Comparison of ENCODE assay signal across 12 mouse cellular contexts in the genomic region with DNA sequence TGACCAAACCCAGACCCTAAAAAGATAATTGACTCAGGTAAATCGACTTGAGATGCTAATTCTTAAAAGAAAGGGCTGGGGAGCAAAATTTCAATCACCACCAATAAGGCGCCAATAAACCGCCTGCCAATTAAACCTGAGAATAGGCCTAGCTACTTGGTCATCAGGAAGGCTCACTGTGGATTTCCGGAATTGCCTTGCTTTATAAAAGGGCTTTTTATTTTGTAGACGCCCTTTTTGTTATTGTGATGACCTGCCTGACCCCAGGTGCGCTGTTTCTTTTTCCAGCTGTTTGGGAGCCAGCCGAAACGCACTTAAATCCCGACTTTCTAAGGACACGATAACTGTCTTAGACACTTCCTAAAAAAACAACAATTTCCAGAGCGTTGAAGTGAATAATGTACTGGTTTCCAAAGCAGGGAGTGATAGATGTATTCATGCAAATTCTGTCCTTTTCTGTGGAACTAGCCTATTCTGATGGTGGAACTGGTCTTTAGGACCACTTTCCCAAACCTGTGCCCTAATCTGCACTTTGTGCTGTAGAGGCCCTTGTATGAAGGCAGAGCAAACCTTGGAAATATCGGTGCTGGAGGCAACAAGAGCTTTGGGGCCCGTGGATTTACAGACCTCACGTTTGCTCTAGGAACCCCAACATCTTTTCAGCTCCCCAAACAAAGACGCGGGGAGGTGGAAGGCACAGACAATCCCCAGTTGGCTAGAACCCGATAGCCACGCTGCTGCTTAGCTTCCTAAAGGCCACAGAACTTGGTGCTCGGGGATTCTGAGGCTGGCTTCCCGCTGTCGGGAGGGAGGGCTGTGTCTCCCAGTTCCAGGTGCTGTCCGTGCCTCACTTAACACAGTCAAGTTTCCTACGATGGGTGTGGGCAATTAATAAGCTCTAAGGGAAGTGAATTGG. TPM values are rescaled to one million over a fixed set of nuclear protein-coding genes. Genes with fewer than 3 reads are reported as not detected.
A peak's percentile ranks its signal among the peaks of the same experiment; 100 is the strongest.
DNase-seq lines count a peak whose midpoint lies in the region; ATAC-seq and TF ChIP-seq lines count a peak whose summit lies in the region.
"Had no signal": no experiment of that assay in that cellular context is flagged by ENCODE, and none has a peak within 500 bp of the region (broad histone marks: within the 10 kb centered on the region; RNA-seq: fewer than 3 reads in every experiment).

No protein-coding gene starts in this region.

- 0 out of 2 replicates have a peak overlapping the region, but pooled peaks have one; percentile 1 for H3K9ac ChIP-seq in forebrain, embryonic 16.5 days (replicated peaks; ENCODE audit: low read depth, low read length)
- peak overlapping the region; percentile 40 for H3K9ac ChIP-seq in midbrain, embryonic 12.5 days (replicated peaks)
- H3K9ac ChIP-seq in stomach, postnatal 0 days (ENCODE audit: low read length), result no peak overlapping the region

- TF ChIP-seq EP300 in stomach, postnatal 0 days (optimal IDR thresholded peaks at IDR 0.05), result no peak

- TF ChIP-seq CTCF in stomach, postnatal 0 days (IDR thresholded peaks at IDR 0.05; ENCODE audit: low read depth), result no peak

- peak overlapping the region; percentile 54 for H3K27ac ChIP-seq in forebrain, embryonic 16.5 days (ENCODE audit: low read length)
- H3K27ac ChIP-seq in midbrain, embryonic 12.5 days (replicated peaks), result peak overlapping the region; percentile 43; the same call in 1 of the 2 replicates
- no peak overlapping the region for H3K27ac ChIP-seq in stomach, postnatal 0 days (replicated peaks)

- H3K9me3 ChIP-seq in forebrain, embryonic 16.5 days (ENCODE audit: control insufficient read depth, low read length), result no peaks in the 10 kb centered on the region
- H3K9me3 ChIP-seq in midbrain, embryonic 12.5 days, result no peaks in the 10 kb centered on the region
- no peaks in the 10 kb centered on the region for H3K9me3 ChIP-seq in stomach, postnatal 0 days (ENCODE audit: control insufficient read depth, low read length)

- 24% methylated on average over 23 of the region's 23 CpGs for WGBS in forebrain, embryonic 16.5 days
- WGBS in midbrain, embryonic 12.5 days, result 8% methylated on average over 23 of the region's 23 CpGs
- WGBS in stomach, postnatal 0 days, result 8% methylated on average over 23 of the region's 23 CpGs

- DNase-seq in R1 (ENCODE audit: low read depth, low spot score), result peak; percentile 85
- peak; percentile 69 to 71 for DNase-seq in cerebellum, postnatal 10 days
- DNase-seq in gastrocnemius, postnatal 10 days, result no peak
- no peak for DNase-seq in stomach, postnatal 0 days (ENCODE audit: low spot score)
- no peak for DNase-seq in kidney, postnatal 36 days
- DNase-seq in adrenal gland, postnatal 36 days, result no peak
- DNase-seq: kidney, postnatal 25 days; lung, adult 18-20 months; thymus, adult 18-20 months had no signal

- H3K4me2 ChIP-seq in forebrain, embryonic 16.5 days (ENCODE audit: low read length), result peak overlapping the region; percentile 40
- peak overlapping the region; percentile 44 for H3K4me2 ChIP-seq in midbrain, embryonic 12.5 days (replicated peaks)
- no peak overlapping the region for H3K4me2 ChIP-seq in stomach, postnatal 0 days (replicated peaks; ENCODE audit: low read depth)

- no peaks in the 10 kb centered on the region for H3K36me3 ChIP-seq in forebrain, embryonic 16.5 days (ENCODE audit: control insufficient read depth, insufficient read depth)
- no peaks in the 10 kb centered on the region for H3K36me3 ChIP-seq in midbrain, embryonic 12.5 days
- no peaks in the 10 kb centered on the region for H3K36me3 ChIP-seq in stomach, postnatal 0 days (ENCODE audit: control insufficient read depth, insufficient read depth, low read length)

- H3K4me1 ChIP-seq in forebrain, embryonic 16.5 days (replicated peaks; ENCODE audit: control insufficient read depth, insufficient read depth, low read length), result peaks cover 24% of the 10 kb centered on the region
- H3K4me1 ChIP-seq in midbrain, embryonic 12.5 days, result peaks cover 35% of the 10 kb centered on the region
- H3K4me1 ChIP-seq in stomach, postnatal 0 days (replicated peaks; ENCODE audit: control insufficient read depth, insufficient read depth), result peaks cover 3% of the 10 kb centered on the region

- H3K4me3 ChIP-seq in forebrain, embryonic 16.5 days (replicated peaks; ENCODE audit: low read length), result no peak overlapping the region
- H3K4me3 ChIP-seq in midbrain, embryonic 12.5 days, result peak overlapping the region; percentile 19
- no peak overlapping the region for H3K4me3 ChIP-seq in stomach, postnatal 0 days (ENCODE audit: low read depth, low read length)

- no peak for ATAC-seq in forebrain, embryonic 16.5 days
- no peak for ATAC-seq in midbrain, embryonic 12.5 days (ENCODE audit: low FRiP score, low read depth)
- no peak for ATAC-seq in stomach, postnatal 0 days (ENCODE audit: low FRiP score, low TSS enrichment)

- H3K27me3 ChIP-seq in forebrain, embryonic 16.5 days (replicated peaks; ENCODE audit: control insufficient read depth, insufficient read depth, low read length), result peaks cover 41% of the 10 kb centered on the region
- H3K27me3 ChIP-seq in midbrain, embryonic 12.5 days, result peaks cover 83% of the 10 kb centered on the region
- peaks cover 43% of the 10 kb centered on the region for H3K27me3 ChIP-seq in stomach, postnatal 0 days (ENCODE audit: control insufficient read depth, insufficient read depth, low read length)

RNA-seq across cellular contexts. Expression of gene Zic5, which starts 2.7 kb away (rescaled TPM):
- polyA plus RNA-seq in forebrain, embryonic 16.5 days (2015; fragmentation: Nextera tagmentation; extraction: Ambion mirVana), result 5.5 and 8.7 TPM in 2 replicates
- 15.7 and 30.2 TPM in 2 replicates for polyA plus RNA-seq in midbrain, embryonic 12.5 days (2016; fragmentation: Nextera tagmentation; extraction: Ambion mirVana)
- not detected for total RNA-seq in gastrocnemius, postnatal 10 days (2021)
- not detected in 2 replicates for polyA plus RNA-seq in stomach, postnatal 0 days (2015; fragmentation: Nextera tagmentation; extraction: Ambion mirVana)
- total RNA-seq in adrenal gland, postnatal 36 days (2021), result not detected
- polyA plus RNA-seq: gonadal fat pad, adult 2 months had no signal

RNA-seq across cellular contexts. Expression of gene Zic2, which starts 7.1 kb away (rescaled TPM):
- 4.4 and 5.6 TPM in 2 replicates for polyA plus RNA-seq in forebrain, embryonic 16.5 days (2015; fragmentation: Nextera tagmentation; extraction: Ambion mirVana)
- 14.2 and 21.1 TPM in 2 replicates for polyA plus RNA-seq in midbrain, embryonic 12.5 days (2016; fragmentation: Nextera tagmentation; extraction: Ambion mirVana)
- not detected for total RNA-seq in gastrocnemius, postnatal 10 days (2021)
- not detected in 2 replicates for polyA plus RNA-seq in stomach, postnatal 0 days (2015; fragmentation: Nextera tagmentation; extraction: Ambion mirVana)
- under 1 TPM in 1 of 2 experiments, not detected in 1; 0.13 TPM for total RNA-seq in adrenal gland, postnatal 36 days (2021)

RNA-seq across cellular contexts. Expression of gene Gm5089, which starts 17.3 kb away (rescaled TPM):
- polyA plus RNA-seq in forebrain, embryonic 16.5 days (2015; fragmentation: Nextera tagmentation; extraction: Ambion mirVana), result 0.40 and 0.47 TPM in 2 replicates
- polyA plus RNA-seq in midbrain, embryonic 12.5 days (2016; fragmentation: Nextera tagmentation; extraction: Ambion mirVana), result 1.7 and 2.6 TPM in 2 replicates
- not detected for total RNA-seq in gastrocnemius, postnatal 10 days (2021)
- not detected in 2 replicates for polyA plus RNA-seq in stomach, postnatal 0 days (2015; fragmentation: Nextera tagmentation; extraction: Ambion mirVana)
- not detected for total RNA-seq in adrenal gland, postnatal 36 days (2021)
- polyA plus RNA-seq: gonadal fat pad, adult 2 months had no signal

RNA-seq across cellular contexts. Expression of gene Gm10837, which starts 22.2 kb away (rescaled TPM):
- polyA plus RNA-seq in forebrain, embryonic 16.5 days (2015; fragmentation: Nextera tagmentation; extraction: Ambion mirVana), result 0.16 and 0.41 TPM in 2 replicates
- polyA plus RNA-seq in midbrain, embryonic 12.5 days (2016; fragmentation: Nextera tagmentation; extraction: Ambion mirVana), result 0.31 and 0.68 TPM in 2 replicates
- not detected for total RNA-seq in gastrocnemius, postnatal 10 days (2021)
- polyA plus RNA-seq in stomach, postnatal 0 days (2015; fragmentation: Nextera tagmentation; extraction: Ambion mirVana), result not detected in 2 replicates
- total RNA-seq in adrenal gland, postnatal 36 days (2021), result not detected
- polyA plus RNA-seq: gonadal fat pad, adult 2 months had no signal

Comparison
In these comparisons a context has a peak if more than half of its experiments do, and no peak if none do; other contexts are left out.
1. DNase-seq: peak in R1 (single experiment) and cerebellum, postnatal 10 days (2 of 2); none in gastrocnemius, postnatal 10 days (single experiment), stomach, postnatal 0 days (single experiment), kidney, postnatal 36 days (0 of 2) and adrenal gland, postnatal 36 days (0 of 2).